Mouse (Mus musculus) cerebellum, postnatal 10 days (tissue): Measurements from ENCODE around the gene Dbp.

Experiments used
- DNase-seq, 2 experiments: peaks; one replicate each; pipeline ENCODE4 v3.0.0; 2021; ENCODE audit warnings: mixed read lengths in 2 of 2

Dbp gene

GRCm38 (mm10) chr7:45725713-45726112, 20.8 kb downstream of the Dbp start, which contains the start of gene Spaca4:
Gene Spaca4, minus strand, starts transcription at chr7:45725813.
- peak in 1 of 2 experiments; percentile 49 for DNase-seq

- DNase-seq, result no peak
Observed at GRCm38 (mm10) chr7:45726419-45726818, 21.5 kb downstream of the Dbp start.

DNA sequence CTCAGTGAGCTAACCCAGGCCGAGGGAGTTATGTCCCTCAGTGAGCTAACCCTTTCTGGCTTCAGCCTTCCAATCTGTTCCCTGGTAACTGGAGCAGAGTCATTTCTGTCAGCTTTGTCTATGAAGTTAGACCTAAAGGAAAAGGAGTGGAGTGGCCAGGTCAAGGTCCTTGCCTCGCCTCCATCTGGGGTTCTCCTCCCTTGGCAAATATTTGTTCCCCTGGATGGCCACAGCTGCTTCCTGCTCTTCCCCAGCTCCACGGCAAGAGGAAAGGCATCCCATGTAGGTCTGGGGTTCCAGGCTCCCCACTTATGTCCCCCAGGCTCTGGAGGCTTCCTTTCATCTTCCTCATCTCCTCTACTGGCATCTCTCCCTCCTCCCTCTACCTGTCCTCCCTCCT, 22.7 kb downstream of the Dbp start:
- DNase-seq, result no peak

DNA sequence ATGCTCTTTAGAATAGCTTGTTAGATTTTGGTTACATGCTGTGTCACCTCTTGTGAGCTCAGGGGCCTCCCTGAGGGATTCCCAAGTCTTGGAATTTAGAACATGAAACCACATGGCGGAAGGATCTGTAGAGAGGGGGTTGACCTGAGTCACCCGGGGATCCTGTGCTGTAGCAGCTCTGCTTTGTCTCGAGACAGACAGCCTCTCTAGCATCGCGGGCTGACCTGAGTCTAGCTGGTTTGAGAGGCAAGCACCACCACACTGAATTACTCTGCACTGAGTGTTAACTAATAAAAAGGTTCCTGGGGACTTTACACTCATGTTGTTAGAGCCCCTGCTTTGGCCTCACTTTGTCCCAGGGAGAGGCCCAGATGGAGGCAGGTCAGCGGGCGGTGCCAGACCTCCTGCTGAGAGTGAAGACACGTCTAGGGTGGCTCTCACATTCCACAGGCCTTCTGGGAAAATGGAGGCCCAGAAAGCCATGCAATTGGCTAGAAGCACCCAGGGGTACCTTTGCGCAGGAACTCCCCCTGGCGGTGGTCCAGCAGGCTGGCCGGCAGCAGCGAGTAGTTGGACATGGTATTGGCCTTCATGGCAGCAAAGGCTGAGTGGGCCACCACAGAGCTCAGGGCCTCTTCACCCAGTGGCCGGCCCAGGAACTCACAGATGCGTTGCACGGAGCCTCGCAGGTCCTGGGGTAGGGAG, 26.0 kb downstream of the Dbp start:
- DNase-seq, result peak; percentile 70 to 75

- DNase-seq, result no peak
Observed at GRCm38 (mm10) chr7:45733477-45733876, 28.6 kb downstream of the Dbp start.

DNA sequence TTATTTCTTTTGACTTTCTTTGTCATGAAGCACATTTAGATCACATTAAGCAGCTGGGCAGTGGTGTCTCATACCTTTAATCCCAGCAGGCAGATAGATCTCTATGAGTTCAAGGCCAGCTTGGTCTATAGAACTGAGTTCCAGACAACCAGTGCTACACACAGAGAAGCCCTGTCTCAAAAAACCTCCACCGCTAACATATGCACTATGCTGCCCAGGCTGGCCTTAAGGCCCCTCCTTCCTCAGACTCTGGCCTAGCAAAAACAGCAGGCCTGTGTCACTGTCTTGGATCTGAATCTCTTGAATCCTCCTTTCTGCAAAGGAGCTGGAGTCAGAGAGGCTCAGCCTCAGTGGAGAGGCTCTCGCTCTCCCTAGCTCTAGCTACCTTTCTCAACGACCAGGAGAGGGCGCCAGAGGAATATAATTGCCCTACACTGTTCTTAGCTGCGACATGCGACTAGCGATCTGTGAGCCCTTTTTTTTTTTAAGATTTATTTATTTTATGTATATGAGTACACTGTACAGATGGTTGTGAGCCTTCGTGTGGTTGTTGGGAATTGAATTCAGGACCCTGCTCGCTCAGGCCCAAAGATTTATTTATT, 34.4 kb downstream of the Dbp start:
- DNase-seq, result peak; percentile 92 to 93

GRCm38 (mm10) chr7:45739820-45740219, 34.9 kb downstream of the Dbp start:
- no peak for DNase-seq

DNA sequence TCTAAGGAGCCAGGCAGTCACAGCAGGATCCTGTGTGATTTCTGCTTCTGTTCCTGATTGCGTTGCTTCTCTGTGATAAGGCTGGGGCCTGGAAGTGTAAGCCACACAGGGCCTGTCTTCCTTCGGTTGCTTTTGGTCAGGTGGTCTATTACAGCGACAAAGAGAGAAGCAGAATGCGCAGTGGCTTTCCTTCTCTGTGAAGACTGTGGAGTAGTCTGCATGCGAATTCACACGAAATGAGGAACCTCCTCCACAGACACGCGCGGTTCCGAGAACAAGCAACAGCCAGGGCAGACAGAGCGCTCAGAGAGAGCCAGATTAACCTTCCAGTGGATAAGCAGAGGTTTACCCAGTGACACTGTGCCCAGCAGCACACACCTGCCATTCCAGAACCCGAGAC, 36.4 kb downstream of the Dbp start:
- DNase-seq, result no peak

- DNase-seq, result no peak
Observed at GRCm38 (mm10) chr7:45741777-45742176, 36.9 kb downstream of the Dbp start.

- DNase-seq, result peak; percentile 73 to 80
Observed at GRCm38 (mm10) chr7:45742338-45742737, 37.5 kb downstream of the Dbp start.

GRCm38 (mm10) chr7:45744387-45744786, 39.5 kb downstream of the Dbp start:
- DNase-seq, result peak; percentile 90 to 95

DNA sequence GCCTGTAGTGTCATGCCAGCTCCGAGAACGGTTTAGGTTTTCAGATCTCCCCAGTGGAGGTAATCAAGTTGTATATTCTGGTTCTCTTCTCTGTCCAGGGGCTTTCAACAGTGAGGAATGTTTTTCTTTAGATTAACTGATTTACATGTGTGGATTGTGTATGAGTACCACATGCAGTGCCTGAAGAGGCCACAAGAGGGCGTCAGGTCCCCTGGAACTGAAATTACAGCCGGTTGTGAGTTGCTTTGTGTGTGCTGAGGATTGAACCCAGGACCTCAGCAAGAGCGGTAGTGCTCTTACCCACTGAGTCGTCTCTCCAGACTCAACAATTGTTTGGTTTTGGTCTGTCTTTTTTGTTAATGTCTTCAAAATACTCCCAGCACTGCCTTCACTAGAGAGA, 41.6 kb downstream of the Dbp start:
- no peak for DNase-seq

DNA sequence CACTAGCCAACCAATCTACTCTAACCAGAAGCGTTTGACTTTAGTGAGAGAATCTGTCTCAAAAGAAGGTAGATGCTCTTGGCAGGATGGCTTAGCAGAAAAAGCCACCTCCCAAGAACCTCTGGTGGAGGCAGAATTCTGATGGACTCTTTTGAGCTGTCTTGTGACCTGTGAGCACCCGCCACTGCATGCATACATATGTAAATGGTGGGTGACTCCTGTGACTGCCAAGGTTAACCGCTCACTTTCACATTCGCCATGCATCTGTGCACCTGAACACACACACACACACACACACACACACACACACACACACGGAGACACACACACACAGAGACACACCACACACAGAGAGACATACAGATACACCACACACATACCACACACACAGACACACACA, 42.6 kb downstream of the Dbp start:
- no peak for DNase-seq

DNA sequence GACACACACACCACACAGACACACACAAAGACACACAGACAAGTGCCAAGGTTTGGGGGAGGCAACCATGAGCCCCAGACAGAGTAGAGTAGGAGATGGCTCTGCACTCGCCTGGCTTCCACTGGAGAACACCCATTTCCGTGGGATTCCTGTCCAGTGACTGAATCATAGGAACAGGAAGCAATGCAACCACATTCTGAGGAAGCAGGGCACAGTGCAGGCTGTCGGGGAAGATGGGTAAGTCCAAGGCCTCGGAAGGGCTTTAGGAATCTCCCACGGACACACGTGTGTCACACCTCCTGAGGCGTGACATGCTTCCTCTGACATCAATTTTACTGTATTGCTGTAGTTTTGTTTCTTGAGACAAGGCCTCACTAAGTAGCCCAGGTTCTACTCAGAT, 43.2 kb downstream of the Dbp start:
- no peak for DNase-seq

DNA sequence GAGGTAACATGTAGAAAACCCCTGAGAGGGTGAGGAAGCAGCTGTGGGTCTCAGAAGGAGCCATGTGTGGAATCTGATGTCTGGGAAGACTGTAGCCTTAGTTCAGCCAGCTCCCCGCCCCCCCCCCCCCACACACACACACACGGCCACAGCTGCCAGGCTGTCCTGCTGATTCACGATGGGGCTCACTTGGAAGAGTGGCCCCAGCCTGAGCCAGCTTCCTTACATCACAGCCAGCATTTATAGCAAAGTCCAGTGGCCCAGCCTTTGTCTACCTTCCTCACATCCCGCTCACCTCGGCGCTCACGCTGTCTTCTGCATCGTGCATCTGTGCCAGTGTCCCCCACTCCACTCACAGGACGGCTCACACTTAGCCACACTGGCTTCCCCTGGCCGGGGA, 44.5 kb downstream of the Dbp start:
- no peak for DNase-seq

GRCm38 (mm10) chr7:45750162-45750561, 45.3 kb downstream of the Dbp start:
- DNase-seq, result no peak

DNA sequence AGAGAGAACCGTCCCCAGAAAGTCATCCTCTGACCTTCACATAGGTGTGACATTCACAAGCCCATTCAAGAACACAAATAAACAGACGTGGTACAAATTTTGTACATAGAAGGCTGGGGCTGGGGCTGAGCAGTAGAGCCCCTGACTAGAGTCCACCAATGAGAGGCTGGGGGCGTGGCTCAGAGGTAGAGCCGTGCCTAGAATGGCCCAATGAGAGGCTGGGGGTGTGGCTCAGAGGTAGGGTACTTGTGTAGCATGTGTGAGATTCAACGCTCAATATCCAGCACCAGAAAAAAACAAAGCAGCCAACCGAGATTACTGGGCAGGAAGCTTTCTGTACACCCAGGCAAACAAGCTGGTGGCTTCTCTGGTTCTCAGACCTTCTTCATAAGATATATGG, 50.8 kb downstream of the Dbp start:
- DNase-seq, result no peak

GRCm38 (mm10) chr7:45759400-45759799, 54.5 kb downstream of the Dbp start:
- peak; percentile 43 to 48 for DNase-seq
